ENCODE assay signal across 8 mouse cellular contexts in genomic region chr1:82839296-82839613, GRCm38 (mm10). TPM values are rescaled to one million over a fixed set of nuclear protein-coding genes. Genes with fewer than 3 reads are reported as not detected.
DNase-seq lines count a peak whose midpoint lies in the region; ATAC-seq and TF ChIP-seq lines count a peak whose summit lies in the region.

Gene Agfg1, plus strand, starts transcription at chr1:82839483.

- H3K36me3 ChIP-seq in embryonic facial prominence, embryonic 14.5 days (ENCODE audit: control insufficient read depth, insufficient read depth, low read length): peaks cover 6% of the 10 kb centered on the region; the same call in 1 of the 2 replicates
- H3K36me3 ChIP-seq in heart, adult 2 months (ENCODE audit: control insufficient read depth, insufficient read depth, low read length): peaks cover 7% of the 10 kb centered on the region; the same call in 1 of the 2 replicates
- H3K36me3 ChIP-seq in limb, embryonic 13.5 days: no peaks in the 10 kb centered on the region; the same call in 1 of the 2 replicates
- H3K36me3 ChIP-seq in midbrain, embryonic 16.5 days (ENCODE audit: control insufficient read depth, insufficient read depth, low read length): no peaks in the 10 kb centered on the region

- peak within 1 kb of the TSS; percentile 97 for H3K4me3 ChIP-seq in embryonic facial prominence, embryonic 14.5 days (ENCODE audit: low read depth, low read length)
- H3K4me3 ChIP-seq in heart, adult 2 months: peak within 1 kb of the TSS; percentile 96
- peak within 1 kb of the TSS; percentile 96 for H3K4me3 ChIP-seq in limb, embryonic 13.5 days
- H3K4me3 ChIP-seq in midbrain, embryonic 16.5 days (ENCODE audit: low read depth, low read length): peak within 1 kb of the TSS; percentile 99

- H3K27ac ChIP-seq in embryonic facial prominence, embryonic 14.5 days (replicated peaks; ENCODE audit: low read depth, low read length): peak within 1 kb of the TSS; percentile 81
- peak within 1 kb of the TSS; percentile 78 for H3K27ac ChIP-seq in heart, adult 2 months
- H3K27ac ChIP-seq in limb, embryonic 13.5 days: peak within 1 kb of the TSS; percentile 75; the same call in 1 of the 2 replicates
- peak within 1 kb of the TSS; percentile 93 for H3K27ac ChIP-seq in midbrain, embryonic 16.5 days (ENCODE audit: low read length)

- WGBS in embryonic facial prominence, embryonic 14.5 days: 0% methylated on average over 9 of the region's 34 CpGs
- 0% methylated on average over 34 of the region's 34 CpGs for WGBS in heart, adult 2 months
- WGBS in limb, embryonic 13.5 days: 0% methylated on average over 33 of the region's 34 CpGs
- WGBS in midbrain, embryonic 16.5 days: under 1% methylated on average over 34 of the region's 34 CpGs

- TF ChIP-seq EP300 in heart, adult 2 months (IDR thresholded peaks at IDR 0.05; ENCODE audit: insufficient read depth, low read depth, low read length): 0 out of 2 replicates have a peak, but pooled peaks have one; percentile 30

- TF ChIP-seq CTCF in heart, adult 2 months (IDR thresholded peaks at IDR 0.05): no peak

- DNase-seq in 3T3-L1 (ENCODE audit: low read depth, low spot score): peak; percentile 86
- DNase-seq in adrenal gland, postnatal 4 days (ENCODE audit: low spot score in 2 of 2): peak; percentile 90 to 96
- DNase-seq in embryonic facial prominence, embryonic 14.5 days (ENCODE audit: low spot score): peak; percentile 92
- peak; percentile 92 to 95 for DNase-seq in heart, adult 2 months
- peak; percentile 89 to 95 for DNase-seq in kidney, adult 8-10 months
- peak; percentile 95 to 99 for DNase-seq in spleen, postnatal 10 days (ENCODE audit: low spot score in 2 of 2)

- ATAC-seq in embryonic facial prominence, embryonic 14.5 days (ENCODE audit: low read depth): peak; percentile 94
- peak; percentile 90 for ATAC-seq in limb, embryonic 13.5 days (ENCODE audit: low FRiP score, low read depth)
- peak; percentile 94 for ATAC-seq in midbrain, embryonic 16.5 days

- peak within 1 kb of the TSS; percentile 91 for H3K9ac ChIP-seq in embryonic facial prominence, embryonic 14.5 days (ENCODE audit: low read depth, low read length)
- peak within 1 kb of the TSS; percentile 94 for H3K9ac ChIP-seq in heart, adult 2 months (ENCODE audit: low read depth, low read length)
- H3K9ac ChIP-seq in limb, embryonic 13.5 days: peak within 1 kb of the TSS; percentile 94
- peak within 1 kb of the TSS; percentile 97 for H3K9ac ChIP-seq in midbrain, embryonic 16.5 days (ENCODE audit: low read depth, low read length)

- peaks cover 11% of the 10 kb centered on the region for H3K79me2 ChIP-seq in heart, adult 2 months (replicated peaks; ENCODE audit: control insufficient read depth, insufficient read depth, low read length)

- H3K27me3 ChIP-seq in embryonic facial prominence, embryonic 14.5 days (replicated peaks; ENCODE audit: control insufficient read depth, insufficient read depth, low read length): no peaks in the 10 kb centered on the region
- no peaks in the 10 kb centered on the region for H3K27me3 ChIP-seq in heart, adult 2 months (ENCODE audit: control insufficient read depth, insufficient read depth, low read length)
- H3K27me3 ChIP-seq in limb, embryonic 13.5 days: no peaks in the 10 kb centered on the region
- H3K27me3 ChIP-seq in midbrain, embryonic 16.5 days (ENCODE audit: control insufficient read depth, insufficient read depth, low read depth, low read length): no peaks in the 10 kb centered on the region

- H3K9me3 ChIP-seq in embryonic facial prominence, embryonic 14.5 days (ENCODE audit: control insufficient read depth, low read length): no peaks in the 10 kb centered on the region
- H3K9me3 ChIP-seq in limb, embryonic 13.5 days: no peaks in the 10 kb centered on the region
- no peaks in the 10 kb centered on the region for H3K9me3 ChIP-seq in midbrain, embryonic 16.5 days (replicated peaks; ENCODE audit: control insufficient read depth, low read length, poor library complexity, severe bottlenecking)

- H3K4me2 ChIP-seq in embryonic facial prominence, embryonic 14.5 days (ENCODE audit: low read depth, low read length): peak within 1 kb of the TSS; percentile 76
- H3K4me2 ChIP-seq in limb, embryonic 13.5 days (replicated peaks): peak within 1 kb of the TSS; percentile 89
- H3K4me2 ChIP-seq in midbrain, embryonic 16.5 days (ENCODE audit: low read length): peak within 1 kb of the TSS; percentile 82

- intact Hi-C loops in heart, adult 2 months (cut with DNase I): loop anchor here (1.0 to 2.0 kb wide), 2 partner anchors 52 to 148 kb away; no protein-coding TSS in a partner anchor

- peaks cover 14% of the 10 kb centered on the region for H3K4me1 ChIP-seq in embryonic facial prominence, embryonic 14.5 days (ENCODE audit: control insufficient read depth, insufficient read depth, low read length)
- H3K4me1 ChIP-seq in heart, adult 2 months (ENCODE audit: control insufficient read depth, insufficient read depth, low read length): peaks cover 5% of the 10 kb centered on the region
- H3K4me1 ChIP-seq in limb, embryonic 13.5 days: peaks cover 14% of the 10 kb centered on the region
- H3K4me1 ChIP-seq in midbrain, embryonic 16.5 days (ENCODE audit: control insufficient read depth, insufficient read depth, low read length): peaks cover 18% of the 10 kb centered on the region

- TF ChIP-seq POLR2A in heart, adult 2 months (IDR thresholded peaks at IDR 0.05; ENCODE audit: insufficient read depth, low read depth, low read length): no peak

RNA-seq across cellular contexts. Expression of gene Agfg1, which starts in this region (rescaled TPM):
- total RNA-seq in adrenal gland, postnatal 4 days (2021): 10 to 100 TPM; 47.0 to 48.7 TPM
- 41.9 and 42.4 TPM in 2 replicates for polyA plus RNA-seq in embryonic facial prominence, embryonic 14.5 days (2014; fragmentation: Nextera tagmentation; extraction: Ambion mirVana)
- total RNA-seq in heart, adult 2 months (2021): 10 to 100 TPM; 27.9 to 29.8 TPM
- polyA plus RNA-seq in heart, adult 2 months (2012; rRNA removed): 28.2 and 47.5 TPM in 2 replicates
- 25.3 and 27.4 TPM in 2 replicates for polyA plus RNA-seq in limb, embryonic 13.5 days (2015; fragmentation: Nextera tagmentation; extraction: Ambion mirVana)
- 25.7 and 27.9 TPM in 2 replicates for polyA plus RNA-seq in midbrain, embryonic 16.5 days (2015; fragmentation: Nextera tagmentation; extraction: Ambion mirVana)

Comparison
In these comparisons a context has a peak if more than half of its experiments do, and no peak if none do; other contexts are left out.
1. Peak in every context shown above with its lines: DNase-seq, ATAC-seq, H3K4me3 ChIP-seq and H3K27ac ChIP-seq.